Mouse (Mus musculus): Measurements from ENCODE around the gene Tnni3k.

DNA sequence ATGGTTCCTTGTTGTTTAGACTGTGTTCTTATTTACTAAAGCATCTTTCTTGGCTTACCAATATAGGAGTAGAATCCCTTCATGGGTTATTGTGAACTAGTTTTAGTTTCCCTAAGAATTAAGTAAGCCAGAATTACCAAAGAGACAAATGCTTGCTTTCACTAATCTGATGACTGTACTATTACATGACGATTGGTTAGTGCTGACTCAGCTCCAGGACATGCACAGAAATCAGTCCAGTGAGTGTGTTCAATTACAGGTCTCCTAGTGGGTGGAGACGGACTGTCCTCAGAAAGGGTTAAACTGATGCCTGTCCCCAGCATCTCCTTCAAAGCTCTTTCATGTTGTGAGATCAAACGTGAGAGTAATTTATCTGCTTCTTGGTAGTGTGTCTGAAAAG, 195.5 kb downstream of the Tnni3k start:
- TF ChIP-seq ZNF384 (IDR thresholded peaks at IDR 0.05; ENCODE audit: low read depth, low read length) (no peak), ZC3H11A (IDR thresholded peaks at IDR 0.05; ENCODE audit: borderline replicate concordance, low read depth, low read length) (no peak), CHD2 (IDR thresholded peaks at IDR 0.05; ENCODE audit: low read depth, low read length) (no peak)
